Mouse (Mus musculus) CH12.LX (cell line): ENCODE measurements around the gene Ifi35. TPM values are rescaled to one million over a fixed set of nuclear protein-coding genes. Genes with fewer than 3 reads are reported as not detected.

ENCODE experiments used
- DNase-seq: peaks from one replicate; pipeline ENCODE4 v3.0.0-alpha.2; 2013; ENCODE audit errors: extremely low read depth
- H3K27ac ChIP-seq: 2 replicates; pipeline ENCODE4 v1.5.1; 2012; ENCODE audit warnings: low read depth, mild to moderate bottlenecking, control low read depth, moderate library complexity; ENCODE audit not compliant: insufficient read depth
- H3K27me3 ChIP-seq: replicated peaks from 2 replicates; pipeline ENCODE3; 2012; ENCODE audit warnings: inconsistent platforms
- H3K36me3 ChIP-seq, 2 experiments: replicated peaks in 1 of 2; 2 replicates each; pipeline versions ENCODE3 to v1.6.1; 2012; ENCODE audit warnings: inconsistent platforms in 1 of 2, low read length in 1 of 2, mild to moderate bottlenecking in 1 of 2, mixed read lengths in 1 of 2, moderate library complexity in 1 of 2; ENCODE audit not compliant: control insufficient read depth in 1 of 2, insufficient read depth in 1 of 2
- H3K4me1 ChIP-seq, 2 experiments: 2 replicates each; pipeline ENCODE4 v1.6.1; 2012; ENCODE audit warnings: inconsistent platforms in 1 of 2, moderate library complexity in 1 of 2; ENCODE audit not compliant: insufficient read depth in 2 of 2, control insufficient read depth in 1 of 2
- H3K4me2 ChIP-seq: 2 replicates; pipeline ENCODE4 v1.6.1; 2012; ENCODE audit warnings: low read depth, mild to moderate bottlenecking, control low read depth; ENCODE audit not compliant: poor library complexity, insufficient read depth, severe bottlenecking
- H3K4me3 ChIP-seq, 3 experiments: fragments of 150-350 bp in 1 of 3; sonication (generic) in 1 of 3; replicated peaks in 1 of 3; 2 replicates each; pipeline versions ENCODE3 to v1.5.1; 2011 to 2012; ENCODE audit warnings: low read depth in 2 of 3, low read length in 2 of 3, mild to moderate bottlenecking in 2 of 3, moderate library complexity in 2 of 3, control low read depth in 1 of 3, improper control_type of control experiment in 1 of 3, inconsistent platforms in 1 of 3, mixed read lengths in 1 of 3; ENCODE audit not compliant: poor library complexity in 1 of 3
- H3K79me2 ChIP-seq: replicated peaks from 2 replicates; pipeline ENCODE4 v1.6.1; 2012; ENCODE audit warnings: mild to moderate bottlenecking, moderate library complexity; ENCODE audit not compliant: control insufficient read depth, poor library complexity, insufficient read depth, severe bottlenecking; ENCODE audit errors: extremely low read depth
- H3K9ac ChIP-seq: 2 replicates; pipeline ENCODE4 v1.6.1; 2012; ENCODE audit warnings: low read depth, mild to moderate bottlenecking, control low read depth, moderate library complexity; ENCODE audit not compliant: insufficient read depth
- H3K9me3 ChIP-seq: replicated peaks from 2 replicates; pipeline ENCODE3; 2012; ENCODE audit warnings: low read length, inconsistent platforms, mixed read lengths
- CHD1 ChIP-seq: IDR thresholded peaks from 2 replicates; pipeline ENCODE4 v1.6.1; 2012; ENCODE audit warnings: low read depth, low read length, improper control_type of control experiment, inconsistent platforms
- CHD2 ChIP-seq: IDR thresholded peaks from 2 replicates; pipeline ENCODE4 v1.6.1; 2011; ENCODE audit warnings: low read length, improper control_type of control experiment
- CTCF ChIP-seq, 2 experiments: IDR thresholded peaks in 1 of 2; conservative IDR thresholded peaks in 1 of 2; 2 replicates each; pipeline ENCODE4 v1.5.1; 2011 to 2012; ENCODE audit warnings: low read depth in 2 of 2, low read length in 2 of 2, improper control_type of control experiment in 1 of 2, inconsistent platforms in 1 of 2, mild to moderate bottlenecking in 1 of 2, moderate library complexity in 1 of 2
- ELF1 ChIP-seq: IDR thresholded peaks from 2 replicates; pipeline ENCODE4 v1.6.1; 2014; ENCODE audit warnings: low read depth, mild to moderate bottlenecking, inconsistent platforms, low read length, improper control_type of control experiment
- EP300 ChIP-seq: IDR thresholded peaks from 2 replicates; pipeline ENCODE4 v1.6.1; 2011; ENCODE audit warnings: low read length, improper control_type of control experiment
- ETS1 ChIP-seq: conservative IDR thresholded peaks from 2 replicates; pipeline ENCODE4 v1.6.1; 2012; ENCODE audit warnings: low read depth, mild to moderate bottlenecking, inconsistent platforms, low read length, improper control_type of control experiment, moderate library complexity
- IRF4 ChIP-seq: IDR thresholded peaks from 2 replicates; pipeline ENCODE4 v1.6.1; 2014; ENCODE audit warnings: low read depth, mild to moderate bottlenecking, inconsistent platforms, low read length, improper control_type of control experiment
- JUN ChIP-seq: IDR thresholded peaks from 2 replicates; pipeline ENCODE4 v1.6.1; 2011; ENCODE audit warnings: low read depth, mild to moderate bottlenecking, low read length, improper control_type of control experiment, moderate library complexity; ENCODE audit not compliant: insufficient read depth
- KAT2A ChIP-seq: IDR thresholded peaks from 2 replicates; pipeline ENCODE4 v1.6.1; 2012; ENCODE audit warnings: low read length, improper control_type of control experiment, inconsistent platforms; ENCODE audit not compliant: insufficient replicate concordance
- MAFK ChIP-seq: IDR thresholded peaks from 2 replicates; pipeline ENCODE4 v1.6.1; 2011; ENCODE audit warnings: low read length, improper control_type of control experiment; ENCODE audit not compliant: insufficient replicate concordance
- MAX ChIP-seq: IDR thresholded peaks from 2 replicates; pipeline ENCODE4 v1.6.1; 2011; ENCODE audit warnings: low read length, improper control_type of control experiment
- MAZ ChIP-seq: IDR thresholded peaks from 2 replicates; pipeline ENCODE4 v1.6.1; 2012; ENCODE audit warnings: low read depth, mild to moderate bottlenecking, inconsistent platforms, low read length, improper control_type of control experiment, moderate library complexity
- MEF2A ChIP-seq: IDR thresholded peaks from 2 replicates; pipeline ENCODE4 v1.6.1; 2014; ENCODE audit warnings: low read depth, mild to moderate bottlenecking, inconsistent platforms, low read length, improper control_type of control experiment, borderline replicate concordance
- MXI1 ChIP-seq: IDR thresholded peaks from 2 replicates; pipeline ENCODE4 v1.6.1; 2011; ENCODE audit warnings: mild to moderate bottlenecking, low read depth, low read length, improper control_type of control experiment
- MYC ChIP-seq: IDR thresholded peaks from 2 replicates; pipeline ENCODE4 v1.6.1; 2011; ENCODE audit warnings: low read depth, mild to moderate bottlenecking, improper control_type of control experiment, low read length
- NELFE ChIP-seq: IDR thresholded peaks from 2 replicates; pipeline ENCODE4 v1.6.1; 2011; ENCODE audit warnings: low read depth, low read length, improper control_type of control experiment
- NRF1 ChIP-seq: IDR thresholded peaks from 2 replicates; pipeline ENCODE4 v1.6.1; 2014; ENCODE audit warnings: low read depth, mild to moderate bottlenecking, inconsistent platforms, low read length, improper control_type of control experiment, moderate library complexity
- PAX5 ChIP-seq: IDR thresholded peaks from 2 replicates; pipeline ENCODE4 v1.6.1; 2012; ENCODE audit warnings: low read length, inconsistent platforms, mixed read lengths
- POLR2A ChIP-seq: IDR thresholded peaks from 2 replicates; pipeline ENCODE4 v1.6.1; 2011; ENCODE audit warnings: low read depth, mild to moderate bottlenecking, improper control_type of control experiment, low read length
- POLR2AphosphoS2 ChIP-seq: IDR thresholded peaks from 2 replicates; pipeline ENCODE4 v1.6.1; 2011; ENCODE audit warnings: low read depth, low read length, improper control_type of control experiment
- RAD21 ChIP-seq: IDR thresholded peaks from 2 replicates; pipeline ENCODE4 v1.6.1; 2011; ENCODE audit warnings: low read depth, mild to moderate bottlenecking, low read length, improper control_type of control experiment, moderate library complexity
- RCOR1 ChIP-seq: conservative IDR thresholded peaks from 2 replicates; pipeline ENCODE4 v1.6.1; 2012; ENCODE audit warnings: low read depth, mild to moderate bottlenecking, inconsistent platforms, low read length, improper control_type of control experiment
- TCF12 ChIP-seq: IDR thresholded peaks from 2 replicates; pipeline ENCODE4 v1.6.1; 2014; ENCODE audit warnings: low read depth, mild to moderate bottlenecking, inconsistent platforms, low read length, improper control_type of control experiment
- USF1 ChIP-seq: IDR thresholded peaks from 2 replicates; pipeline ENCODE4 v1.6.1; 2014; ENCODE audit warnings: low read depth, mild to moderate bottlenecking, inconsistent platforms, low read length, improper control_type of control experiment
- USF2 ChIP-seq: conservative IDR thresholded peaks from 2 replicates; pipeline ENCODE4 v1.6.1; 2011; ENCODE audit warnings: low read depth, low read length, improper control_type of control experiment
- ZKSCAN1 ChIP-seq: IDR thresholded peaks from 2 replicates; pipeline ENCODE4 v1.6.1; 2012; ENCODE audit warnings: low read depth, inconsistent platforms, low read length, improper control_type of control experiment, borderline replicate concordance
- ZMIZ1 ChIP-seq: IDR thresholded peaks from 2 replicates; pipeline ENCODE4 v1.6.1; 2012; ENCODE audit warnings: low read depth, mild to moderate bottlenecking, inconsistent platforms, low read length, improper control_type of control experiment
- ZNF384 ChIP-seq: IDR thresholded peaks from 2 replicates; pipeline ENCODE4 v1.6.1; 2012; ENCODE audit warnings: low read depth, low read length, improper control_type of control experiment, inconsistent platforms
- dilution Hi-C: fragments of 300-500 bp; cut with MboI; formaldehyde crosslinking; loops from 2 replicates; pipeline ENCODE4 v1.14.3; 2020; ENCODE audit warnings: low sequenced_read_pairs; ENCODE audit not compliant: extremely low pct_unique_long_range_greater_than_20kb, extremely low pct_ligation_motif_present
- in situ Hi-C: fragments of 300-500 bp; cut with MboI; formaldehyde crosslinking; loops from 3 replicates; pipeline ENCODE4 v1.14.3; 2019; ENCODE audit warnings: low sequenced_read_pairs, low pct_ligation_motif_present, low pct_unique_long_range_greater_than_20kb, mixed read lengths
- polyA plus RNA-seq: library from polyadenylated mRNA; unstranded; fragments of >175 nt; gene quantifications from 2 replicates; pipeline ENCODE4 v1.2.1, GENCODE M21; 2012; ENCODE audit warnings: low read depth; ENCODE audit not compliant: insufficient read length
- total RNA-seq, 2 experiments: library from RNA; depleted of rRNA; stranded (reverse); fragments of 300-350 nt in 1 of 2; fragments of >200 nt in 1 of 2; gene quantifications; 2 replicates each; pipeline ENCODE4 v1.2.3; 2012 to 2014

The Ifi35 gene
- total and polyA plus RNA-seq, 3 experiments: 49.3 to 79.1 (median 63.7) TPM

GRCm38 (mm10) chr11:101464211-101465100, 16.2 kb downstream of the Ifi35 start, which contains the start of gene Rnd2:
Rnd2 (plus strand) TSS chr11:101464999.
- DNase-seq: no peak
- H3K36me3 ChIP-seq: peaks cover 19 to 30% of the 10 kb centered on the region in 2 experiments
- in situ Hi-C loops: no loop called here

GRCm38 (mm10) chr11:101465101-101465868, 17.1 kb downstream of the Ifi35 start:
- peaks cover 13 to 21% of the 10 kb centered on the region in 2 experiments for H3K36me3 ChIP-seq
- in situ Hi-C loops: no loop called here
- peak overlapping the region; percentile 89 for H3K4me2 ChIP-seq
- peak overlapping the region; percentile 59 to 96 (median 63) for H3K4me3 ChIP-seq
- peak overlapping the region; percentile 70 for H3K27ac ChIP-seq
- DNase-seq: peak; percentile 92
- H3K4me1 ChIP-seq: peaks cover 21 to 59% of the 10 kb centered on the region in 2 experiments
- no peaks in the 10 kb centered on the region for H3K79me2 ChIP-seq
- H3K9ac ChIP-seq: peak overlapping the region; percentile 24
- dilution Hi-C loops: no loop called here
- H3K9me3 ChIP-seq: no peaks in the 10 kb centered on the region
- peaks cover 22% of the 10 kb centered on the region for H3K27me3 ChIP-seq
- peak; percentile 58; the same call in 1 of the 2 replicates for TF ChIP-seq MAX
- TF ChIP-seq MAFK: peak; percentile 62; the same call in 1 of the 2 replicates
- peak; percentile 79 for TF ChIP-seq MXI1
- TF ChIP-seq NELFE: no peak
- no peak for TF ChIP-seq ZKSCAN1
- peak in 1 of 2 experiments; percentile 17; a peak in 1 of 4 replicates for TF ChIP-seq CTCF (conservative IDR thresholded peaks at IDR 0.05 in 1 of 2, IDR thresholded peaks at IDR 0.05 in 1 of 2; ENCODE audit: low read depth in 2 of 2, low read length in 2 of 2)
- TF ChIP-seq IRF4: peak; percentile 31; the same call in 1 of the 2 replicates
- peak; percentile 62; the same call in 1 of the 2 replicates for TF ChIP-seq MEF2A
- TF ChIP-seq ELF1: peak; percentile 30; the same call in 1 of the 2 replicates
- TF ChIP-seq TCF12: 0 out of 2 replicates have a peak, but pooled peaks have one; percentile 61
- no peak; the same call in 1 of the 2 replicates for TF ChIP-seq POLR2A
- 0 out of 2 replicates have a peak, but pooled peaks have one; percentile 32 for TF ChIP-seq CHD2
- TF ChIP-seq USF1: peak; percentile 38; the same call in 1 of the 2 replicates
- no peak for TF ChIP-seq RCOR1
- TF ChIP-seq CHD1: no peak
- no peak for TF ChIP-seq PAX5
- TF ChIP-seq ETS1: peak; percentile 71
- TF ChIP-seq JUN: no peak
- TF ChIP-seq EP300: no peak
- TF ChIP-seq KAT2A: 0 out of 2 replicates have a peak, but pooled peaks have one; percentile 9
- TF ChIP-seq POLR2AphosphoS2: no peak
- TF ChIP-seq USF2: peak; percentile 12; the same call in 1 of the 2 replicates
- peak; percentile 91 for TF ChIP-seq NRF1
- TF ChIP-seq MAZ: peak; percentile 95
- TF ChIP-seq MYC: peak; percentile 54
- TF ChIP-seq RAD21: no peak; the same call in 1 of the 2 replicates

More at GRCm38 (mm10) chr11:101464211-101465100, 16.2 kb downstream of the Ifi35 start, which contains the start of gene Rnd2:
- peak within 1 kb of the TSS; percentile 59 to 96 (median 63) for H3K4me3 ChIP-seq
- H3K27me3 ChIP-seq: peaks cover 21% of the 10 kb centered on the region
- no peak for TF ChIP-seq ZNF384
- TF ChIP-seq NELFE: 0 out of 2 replicates have a peak, but pooled peaks have one; percentile 5
- TF ChIP-seq ZMIZ1: 0 out of 2 replicates have a peak, but pooled peaks have one; percentile 21
- no peaks in the 10 kb centered on the region for H3K9me3 ChIP-seq
- H3K79me2 ChIP-seq: no peaks in the 10 kb centered on the region
- peak within 1 kb of the TSS; percentile 24 for H3K9ac ChIP-seq
- H3K4me2 ChIP-seq: peak within 1 kb of the TSS; percentile 89
- H3K4me1 ChIP-seq: peaks cover 21 to 62% of the 10 kb centered on the region in 2 experiments
- dilution Hi-C loops: no loop called here
- peak within 1 kb of the TSS; percentile 70 for H3K27ac ChIP-seq
